Mouse (Mus musculus) small intestine, adult 2 months (tissue): Measurements from ENCODE around the gene Esrra.

Experiments used
- CTCF ChIP-seq: fragments of 200-500 bp; IDR thresholded peaks from 2 replicates; pipeline ENCODE4 v1.5.1; 2012; ENCODE audit warnings: low read depth, mild to moderate bottlenecking, control low read depth, inconsistent platforms, low read length, moderate library complexity, mixed read lengths; ENCODE audit not compliant: insufficient replicate concordance, insufficient read length; ENCODE audit errors: extremely low read depth
- POLR2A ChIP-seq: fragments of 200-500 bp; IDR thresholded peaks from 2 replicates; pipeline ENCODE4 v1.6.1; 2012; ENCODE audit warnings: low read depth, mild to moderate bottlenecking, control low read depth, inconsistent platforms, low read length, moderate library complexity

DNA sequence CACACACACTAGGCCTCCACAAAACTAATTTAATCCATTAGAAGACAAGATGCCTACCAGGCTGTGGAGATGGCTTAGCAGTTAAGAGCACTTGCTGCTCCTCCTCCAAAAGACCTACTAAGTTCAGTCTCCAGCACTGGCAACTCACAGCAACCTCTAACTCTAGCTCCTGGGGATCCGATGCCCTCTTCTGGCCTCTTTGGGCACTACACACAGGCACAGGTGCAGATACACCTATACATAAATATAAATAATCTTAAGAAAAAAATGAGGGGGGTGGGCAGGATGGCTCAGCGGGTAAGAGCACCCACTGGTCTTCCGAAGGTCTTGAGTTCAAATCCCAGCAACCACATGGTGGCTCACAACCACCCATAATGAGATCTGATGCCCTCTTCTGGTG lies 14.7 kb upstream of the Esrra start:
- TF ChIP-seq CTCF (peak; percentile 48; the same call in 1 of the 2 replicates), POLR2A (no peak)
